Mouse (Mus musculus) forebrain, embryonic 14.5 days (tissue): ENCODE measurements around the gene S1pr5. TPM values are rescaled to one million over a fixed set of nuclear protein-coding genes. Genes with fewer than 3 reads are reported as not detected.
"Not testable (repeated sequence)": the region's sequence is repeated elsewhere in the genome, so short reads cannot be mapped to it uniquely, and the experiment has no call there.

Experiments
- ATAC-seq: fragments of 200-750 bp; cut with Nextera tagmentation; 2 replicates; pipeline ENCODE4 v1.8.0; 2017; ENCODE audit warnings: mild to moderate bottlenecking, moderate library complexity
- DNase-seq: peaks from one replicate; pipeline ENCODE4 v3.0.0-alpha.2; 2015; ENCODE audit warnings: low spot score
- H3K27ac ChIP-seq: fragments of 300-500 bp; sonication (generic); 2 replicates; pipeline ENCODE4 v1.5.1; 2014; ENCODE audit warnings: low read depth, mild to moderate bottlenecking, control low read depth, low read length, moderate library complexity
- H3K27me3 ChIP-seq: fragments of 300-500 bp; sonication (generic); replicated peaks from 2 replicates; pipeline ENCODE4 v1.6.1; 2014; ENCODE audit warnings: low read length, control low read depth, mixed read lengths; ENCODE audit not compliant: control insufficient read depth, insufficient read depth
- H3K36me3 ChIP-seq: fragments of 300-500 bp; sonication (generic); 2 replicates; pipeline ENCODE4 v1.6.1; 2014; ENCODE audit warnings: low read length, control low read depth; ENCODE audit not compliant: control insufficient read depth, insufficient read depth
- H3K4me1 ChIP-seq: fragments of 300-500 bp; sonication (generic); 2 replicates; pipeline ENCODE4 v1.6.1; 2014; ENCODE audit warnings: antibody characterized with exemption, low read length, control low read depth; ENCODE audit not compliant: control insufficient read depth, insufficient read depth
- H3K4me2 ChIP-seq: fragments of 300-500 bp; sonication (generic); 2 replicates; pipeline ENCODE4 v1.6.1; 2014; ENCODE audit warnings: mild to moderate bottlenecking, control low read depth, low read length
- H3K4me3 ChIP-seq: fragments of 300-500 bp; sonication (generic); 2 replicates; pipeline ENCODE4 v1.5.1; 2014; ENCODE audit warnings: low read depth, low read length, control low read depth
- H3K9ac ChIP-seq: fragments of 300-500 bp; sonication (generic); 2 replicates; pipeline ENCODE4 v1.6.1; 2014; ENCODE audit warnings: mild to moderate bottlenecking, low read length, control low read depth, moderate library complexity
- H3K9me3 ChIP-seq: fragments of 300-500 bp; sonication (generic); replicated peaks from 2 replicates; pipeline ENCODE4 v1.6.1; 2016; ENCODE audit warnings: low read length, control low read depth, mixed read lengths; ENCODE audit not compliant: control insufficient read depth
- WGBS: fragments of 180-500 bp; shearing (Covaris S2); extraction: QIAGEN DNeasy Blood & Tissue Kit; methylation state at CpG from one replicate; pipeline ENCODE4 v1.1.7; 2014; 5-methylcytosine and 5-hydroxymethylcytosine counted together
- polyA plus RNA-seq: library from polyadenylated mRNA; unstranded; fragments of >200 nt; fragmentation: Nextera tagmentation; extraction: Ambion mirVana; gene quantifications from 2 replicates; pipeline ENCODE4 v1.2.1, GENCODE M21; 2014

The S1pr5 gene
- polyA plus RNA-seq, result 0.94 and 1.4 TPM in 2 replicates

- no peak within 1 kb of the TSS for H3K9ac ChIP-seq
- no peaks in the 10 kb centered on the region for H3K4me1 ChIP-seq
- no peaks in the 10 kb centered on the region for H3K9me3 ChIP-seq
- H3K4me2 ChIP-seq, result peak within 1 kb of the TSS; percentile 10; the same call in 1 of the 2 replicates
- no peak within 1 kb of the TSS for H3K4me3 ChIP-seq
- H3K27me3 ChIP-seq, result peaks cover 66% of the 10 kb centered on the region
- DNase-seq (no peak), ATAC-seq (no peak)
- WGBS, result 2% methylated on average over 30 of the region's 30 CpGs
- no peak within 1 kb of the TSS for H3K27ac ChIP-seq
- no peaks in the 10 kb centered on the region for H3K36me3 ChIP-seq
These were observed at the start of gene S1pr5 for GRCm38 (mm10) chr9:21248326-21248725. Gene S1pr5, minus strand, starts transcription at chr9:21248443.

- 91% methylated on average over 3 of the region's 3 CpGs for WGBS
- DNase-seq (no peak), ATAC-seq (no peak)
- no peak overlapping the region for H3K9ac ChIP-seq
- no peak overlapping the region for H3K4me3 ChIP-seq
- H3K36me3 ChIP-seq, result no peaks in the 10 kb centered on the region
- no peaks in the 10 kb centered on the region for H3K27me3 ChIP-seq
- peaks cover 15% of the 10 kb centered on the region for H3K4me1 ChIP-seq
- no peak overlapping the region for H3K4me2 ChIP-seq
- H3K27ac ChIP-seq, result no peak overlapping the region
- no peaks in the 10 kb centered on the region for H3K9me3 ChIP-seq
These were observed 44.0 kb upstream of the S1pr5 start for GRCm38 (mm10) chr9:21292271-21292670.

- Histone ChIP-seq H3K4me3 (peak overlapping the region; percentile 73), H3K4me2 (peak overlapping the region; percentile 59), H3K9ac (peak overlapping the region; percentile 41), H3K4me1 (peaks cover 19% of the 10 kb centered on the region), H3K27ac (peak overlapping the region; percentile 58)
- ATAC-seq, H3K27me3 ChIP-seq, H3K9me3 ChIP-seq, H3K36me3 ChIP-seq, DNase-seq: not testable (repeated sequence)
- 8% methylated on average over 7 of the region's 7 CpGs for WGBS
These were observed 43.6 kb upstream of the S1pr5 start for GRCm38 (mm10) chr9:21291868-21292267.

- peak within 1 kb of the TSS; percentile 73 for H3K4me3 ChIP-seq
- H3K36me3 ChIP-seq, result no peaks in the 10 kb centered on the region
- H3K9me3 ChIP-seq, result no peaks in the 10 kb centered on the region
- WGBS, result under 1% methylated on average over 48 of the region's 51 CpGs
- peaks cover 24% of the 10 kb centered on the region for H3K4me1 ChIP-seq
- H3K9ac ChIP-seq, result peak within 1 kb of the TSS; percentile 84
- DNase-seq (peak; percentile 100), ATAC-seq (peak; percentile 95)
- peak within 1 kb of the TSS; percentile 59 for H3K4me2 ChIP-seq
- H3K27me3 ChIP-seq, result no peaks in the 10 kb centered on the region
- H3K27ac ChIP-seq, result peak within 1 kb of the TSS; percentile 80
These were observed 43.0 kb upstream of the S1pr5 start, which contains the start of gene Cdkn2d for GRCm38 (mm10) chr9:21291022-21291787. Gene Cdkn2d, minus strand, starts transcription at chr9:21291407.

- WGBS, result under 1% methylated on average over 20 of the region's 20 CpGs
- ATAC-seq (no peak), DNase-seq (no peak)
These were observed 42.3 kb upstream of the S1pr5 start for GRCm38 (mm10) chr9:21290589-21290988.

GRCm38 (mm10) chr9:21289337-21289671 is 41.1 kb upstream of the S1pr5 start:
- Histone ChIP-seq H3K9ac (no peak overlapping the region), H3K4me2 (peak overlapping the region; percentile 66), H3K9me3 (no peaks in the 10 kb centered on the region), H3K27ac (no peak overlapping the region), H3K4me1 (peaks cover 24% of the 10 kb centered on the region), H3K27me3 (no peaks in the 10 kb centered on the region), H3K4me3 (no peak overlapping the region), H3K36me3 (peaks cover 14% of the 10 kb centered on the region)
- 76% methylated on average over 2 of the region's 2 CpGs for WGBS
- DNase-seq (no peak), ATAC-seq (no peak)

More at GRCm38 (mm10) chr9:21290589-21290988, 42.3 kb upstream of the S1pr5 start:
- H3K36me3 ChIP-seq, result 0 out of 2 replicates have a peak, but pooled peaks cover 2% of the 10 kb centered on the region
- peak overlapping the region; percentile 80 for H3K27ac ChIP-seq
- H3K27me3 ChIP-seq, result no peaks in the 10 kb centered on the region
- H3K9ac ChIP-seq, result peak overlapping the region; percentile 84
- H3K4me3 ChIP-seq, result peak overlapping the region; percentile 73
- no peaks in the 10 kb centered on the region for H3K9me3 ChIP-seq
- peaks cover 24% of the 10 kb centered on the region for H3K4me1 ChIP-seq
- H3K4me2 ChIP-seq, result peak overlapping the region; percentile 59

- DNase-seq (peak; percentile 19), ATAC-seq (no peak)
- H3K4me3 ChIP-seq, result peak overlapping the region; percentile 76
- peaks cover 24% of the 10 kb centered on the region for H3K4me1 ChIP-seq
- H3K9ac ChIP-seq, result peak overlapping the region; percentile 52; the same call in 1 of the 2 replicates
- H3K4me2 ChIP-seq, result peak overlapping the region; percentile 66
- H3K27me3 ChIP-seq, result no peaks in the 10 kb centered on the region
- peaks cover 21% of the 10 kb centered on the region for H3K36me3 ChIP-seq
- H3K9me3 ChIP-seq, result no peaks in the 10 kb centered on the region
- H3K27ac ChIP-seq, result peak overlapping the region; percentile 61; the same call in 1 of the 2 replicates
- 77% methylated on average over 13 of the region's 13 CpGs for WGBS
These were observed 40.4 kb upstream of the S1pr5 start for GRCm38 (mm10) chr9:21288404-21289336.

GRCm38 (mm10) chr9:21287571-21288402 is 39.5 kb upstream of the S1pr5 start, which contains the start of gene Kri1:
Gene Kri1, minus strand, starts transcription at chr9:21287969.
- peaks cover 24% of the 10 kb centered on the region for H3K4me1 ChIP-seq
- H3K36me3 ChIP-seq, result peaks cover 24% of the 10 kb centered on the region
- DNase-seq (peak; percentile 99), ATAC-seq (peak; percentile 72)
- peak within 1 kb of the TSS; percentile 61 for H3K27ac ChIP-seq
- H3K4me3 ChIP-seq, result peak within 1 kb of the TSS; percentile 76
- no peaks in the 10 kb centered on the region for H3K9me3 ChIP-seq
- H3K4me2 ChIP-seq, result peak within 1 kb of the TSS; percentile 66
- WGBS, result under 1% methylated on average over 59 of the region's 59 CpGs
- peak within 1 kb of the TSS; percentile 79 for H3K9ac ChIP-seq
- no peaks in the 10 kb centered on the region for H3K27me3 ChIP-seq
